Mouse (Mus musculus) liver, embryonic 14.5 days (tissue): Measurements from ENCODE around the gene Rerg. TPM values are rescaled to one million over a fixed set of nuclear protein-coding genes. Genes with fewer than 3 reads are reported as not detected.

Experiments
- ATAC-seq: fragments of 200-750 bp; cut with Nextera tagmentation; 2 replicates; pipeline ENCODE4 v1.8.0; 2017; ENCODE audit warnings: moderate number of reproducible peaks, mild to moderate bottlenecking, moderate library complexity; ENCODE audit not compliant: insufficient read depth
- DNase-seq, 3 experiments: peaks; one replicate each; pipeline ENCODE4 v3.0.0-alpha.2; 2012 to 2013; ENCODE audit warnings: low read depth in 3 of 3, low spot score in 3 of 3
- H3K27ac ChIP-seq: fragments of 300-500 bp; sonication (generic); 2 replicates; pipeline ENCODE4 v1.5.1; 2014; ENCODE audit warnings: moderate library complexity, mild to moderate bottlenecking, control low read depth, inconsistent platforms
- H3K27me3 ChIP-seq: fragments of 300-500 bp; sonication (generic); 2 replicates; pipeline ENCODE4 v1.6.1; 2014; ENCODE audit warnings: mild to moderate bottlenecking, low read length, moderate library complexity; ENCODE audit not compliant: control insufficient read depth, insufficient read depth
- H3K36me3 ChIP-seq: fragments of 300-500 bp; sonication (generic); replicated peaks from 2 replicates; pipeline ENCODE4 v1.6.1; 2014; ENCODE audit warnings: low read depth; ENCODE audit not compliant: control insufficient read depth, insufficient read depth
- H3K4me1 ChIP-seq, 2 experiments: fragments of 200-500 bp in 1 of 2; fragments of 300-500 bp in 1 of 2; sonication (generic) in 1 of 2; replicated peaks; 2 replicates each; pipeline ENCODE4 v1.6.1; 2012 to 2014; ENCODE audit warnings: antibody characterized with exemption in 1 of 2, inconsistent platforms in 1 of 2, low read length in 1 of 2; ENCODE audit not compliant: control insufficient read depth in 2 of 2, insufficient read depth in 2 of 2
- H3K4me2 ChIP-seq: fragments of 300-500 bp; sonication (generic); 2 replicates; pipeline ENCODE4 v1.6.1; 2014; ENCODE audit warnings: low read depth, mild to moderate bottlenecking, control low read depth, moderate library complexity
- H3K4me3 ChIP-seq, 2 experiments: fragments of 200-500 bp in 1 of 2; fragments of 300-500 bp in 1 of 2; sonication (generic) in 1 of 2; 2 replicates each; pipeline ENCODE4 v1.5.1; 2012 to 2014; ENCODE audit warnings: low read depth in 2 of 2, low read length in 2 of 2, mild to moderate bottlenecking in 2 of 2, control low read depth in 1 of 2, inconsistent platforms in 1 of 2, moderate library complexity in 1 of 2; ENCODE audit not compliant: insufficient read depth in 1 of 2
- H3K9ac ChIP-seq: fragments of 300-500 bp; sonication (generic); replicated peaks from 2 replicates; pipeline ENCODE4 v1.6.1; 2014; ENCODE audit warnings: mild to moderate bottlenecking, control low read depth, moderate library complexity
- H3K9me3 ChIP-seq: fragments of 300-500 bp; sonication (generic); 2 replicates; pipeline ENCODE4 v1.6.1; 2016; ENCODE audit warnings: low read length, mixed read lengths; ENCODE audit not compliant: control insufficient read depth
- CTCF ChIP-seq: IDR thresholded peaks from 2 replicates; pipeline ENCODE4 v1.5.1; 2016; ENCODE audit warnings: antibody characterized with exemption, low read depth, control low read depth
- EP300 ChIP-seq: IDR thresholded peaks from 2 replicates; pipeline ENCODE4 v1.6.1; 2016; ENCODE audit warnings: antibody characterized with exemption, low read depth
- whole genome bisulfite sequencing: fragments of 180-500 bp; shearing (Covaris S2); extraction: QIAGEN DNeasy Blood & Tissue Kit; methylation state at CpG from one replicate; pipeline ENCODE4 v1.1.7; 2014; ENCODE audit not compliant: insufficient replicate concordance; 5-methylcytosine and 5-hydroxymethylcytosine counted together
- polyA plus RNA-seq, 2 experiments: library from polyadenylated mRNA; depleted of rRNA in 1 of 2; stranded (reverse) in 1 of 2; unstranded in 1 of 2; fragments of >200 nt; fragmentation: Nextera tagmentation in 1 of 2; extraction: Ambion mirVana in 1 of 2; gene quantifications; 2 replicates each; pipeline versions ENCODE4 v1.2.1 to v1.2.3; 2012 to 2014

The Rerg gene
- polyA plus RNA-seq, 2 experiments: 1.2 to 1.9 TPM

DNA sequence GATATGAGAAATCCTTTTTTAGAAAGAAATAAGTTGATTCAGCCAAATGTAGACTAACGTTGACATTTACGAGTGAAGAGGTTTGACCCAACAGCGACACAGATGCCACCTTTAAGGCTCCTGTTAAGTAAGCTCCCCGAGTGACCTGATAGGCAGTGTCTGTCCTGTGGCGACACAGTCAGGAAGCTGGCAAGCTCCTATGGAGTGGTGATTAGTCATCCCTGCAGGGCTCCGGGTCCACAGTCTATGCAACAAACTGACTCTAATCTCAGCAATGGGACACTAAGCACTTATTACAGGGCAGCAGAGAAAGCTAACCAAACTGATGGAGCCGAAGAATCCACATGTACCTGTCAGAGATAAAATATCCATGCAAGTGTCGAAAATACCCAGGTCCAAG is 98.0 kb downstream of the Rerg start:
- ATAC-seq: no peak
- H3K27me3 ChIP-seq: no peaks in the 10 kb centered on the region
- H3K4me1 ChIP-seq: no peaks in the 10 kb centered on the region
- H3K9ac ChIP-seq: no peak overlapping the region
- no peak overlapping the region for H3K4me3 ChIP-seq
- no peaks in the 10 kb centered on the region for H3K9me3 ChIP-seq
- DNase-seq: no peak
- H3K36me3 ChIP-seq: no peaks in the 10 kb centered on the region
- TF ChIP-seq EP300: no peak
- H3K27ac ChIP-seq: no peak overlapping the region
- H3K4me2 ChIP-seq: no peak overlapping the region
- WGBS: 50% methylated on average over 8 of the region's 8 CpGs

DNA sequence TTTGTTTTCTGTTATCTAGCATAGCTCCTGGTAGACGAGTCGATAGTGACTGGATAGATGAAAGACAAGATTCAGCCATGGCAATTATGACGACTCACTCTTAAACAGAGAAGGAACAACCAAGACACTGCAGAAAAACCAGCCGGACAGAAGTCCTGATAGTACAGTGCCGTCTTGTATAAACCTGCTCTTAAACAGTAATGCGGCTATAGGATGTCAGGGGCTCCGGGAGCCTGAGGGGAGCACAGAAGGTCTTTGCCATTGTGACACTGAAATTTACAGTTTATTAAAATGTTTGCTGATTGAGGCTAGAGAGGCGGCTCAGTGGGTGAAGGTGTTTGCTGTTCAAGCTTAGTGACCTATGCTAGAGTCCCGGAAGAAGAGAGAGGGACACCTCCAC is 98.8 kb downstream of the Rerg start:
- Histone ChIP-seq H3K36me3 (no peaks in the 10 kb centered on the region), H3K27ac (no peak overlapping the region), H3K9ac (no peak overlapping the region), H3K9me3 (no peaks in the 10 kb centered on the region), H3K4me1 (no peaks in the 10 kb centered on the region), H3K4me2 (no peak overlapping the region), H3K27me3 (no peaks in the 10 kb centered on the region), H3K4me3 (no peak overlapping the region)
- DNase-seq (no peak), ATAC-seq (no peak)
- WGBS: 66% methylated on average over 9 of the region's 9 CpGs
- TF ChIP-seq EP300: no peak
- TF ChIP-seq CTCF: no peak

DNA sequence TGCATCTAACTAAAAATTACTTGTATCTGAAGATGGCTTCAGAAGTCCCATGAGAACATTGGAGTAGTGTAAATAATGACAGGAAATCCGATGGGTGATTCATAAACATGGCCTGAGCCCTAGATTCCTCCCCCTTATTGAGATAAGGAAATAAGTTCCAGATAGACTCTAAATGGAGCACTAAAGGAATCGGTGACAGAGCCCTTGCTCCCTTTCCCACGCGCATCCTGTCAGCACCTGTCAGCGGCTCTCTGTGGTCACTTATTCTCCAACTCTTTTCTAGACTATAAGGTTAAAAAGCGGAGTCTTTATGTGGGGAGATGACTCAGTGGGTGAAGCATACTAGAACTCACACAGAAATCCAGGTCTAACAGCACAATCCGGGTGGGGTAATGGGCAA is 104.8 kb downstream of the Rerg start:
- Histone ChIP-seq H3K36me3 (no peaks in the 10 kb centered on the region), H3K4me2 (no peak overlapping the region), H3K4me3 (no peak overlapping the region), H3K27me3 (no peaks in the 10 kb centered on the region), H3K9ac (no peak overlapping the region), H3K9me3 (no peaks in the 10 kb centered on the region), H3K27ac (no peak overlapping the region), H3K4me1 (no peaks in the 10 kb centered on the region)
- 64% methylated on average over 7 of the region's 7 CpGs for WGBS
- TF ChIP-seq EP300 (no peak), CTCF (no peak)
- ATAC-seq: no peak
- no peak for DNase-seq

DNA sequence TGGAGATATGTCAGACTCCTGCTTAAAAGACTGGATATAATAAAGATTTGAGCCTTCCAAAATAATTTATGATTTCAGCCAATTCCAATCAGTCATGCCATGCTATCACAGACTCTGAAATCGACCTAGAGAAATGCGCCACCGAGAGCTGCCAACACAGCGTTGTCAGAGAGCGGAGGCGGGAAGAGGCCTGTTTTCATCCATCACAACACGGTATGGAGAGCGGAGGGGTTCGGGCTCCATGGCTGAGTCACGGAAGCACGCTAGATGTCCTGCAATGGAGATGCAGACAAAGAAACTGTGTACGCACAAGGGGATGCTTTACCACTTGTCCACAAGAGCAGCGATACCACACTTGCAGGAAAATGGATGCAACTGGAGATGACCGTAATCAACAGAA is 105.5 kb downstream of the Rerg start:
- no peaks in the 10 kb centered on the region for H3K4me1 ChIP-seq
- no peak overlapping the region for H3K4me2 ChIP-seq
- DNase-seq: no peak
- no peaks in the 10 kb centered on the region for H3K9me3 ChIP-seq
- H3K27ac ChIP-seq: no peak overlapping the region
- H3K4me3 ChIP-seq: no peak overlapping the region
- no peaks in the 10 kb centered on the region for H3K36me3 ChIP-seq
- no peak for ATAC-seq
- TF ChIP-seq EP300 (no peak), CTCF (no peak)
- H3K9ac ChIP-seq: no peak overlapping the region
- 77% methylated on average over 14 of the region's 14 CpGs for WGBS
- H3K27me3 ChIP-seq: no peaks in the 10 kb centered on the region

DNA sequence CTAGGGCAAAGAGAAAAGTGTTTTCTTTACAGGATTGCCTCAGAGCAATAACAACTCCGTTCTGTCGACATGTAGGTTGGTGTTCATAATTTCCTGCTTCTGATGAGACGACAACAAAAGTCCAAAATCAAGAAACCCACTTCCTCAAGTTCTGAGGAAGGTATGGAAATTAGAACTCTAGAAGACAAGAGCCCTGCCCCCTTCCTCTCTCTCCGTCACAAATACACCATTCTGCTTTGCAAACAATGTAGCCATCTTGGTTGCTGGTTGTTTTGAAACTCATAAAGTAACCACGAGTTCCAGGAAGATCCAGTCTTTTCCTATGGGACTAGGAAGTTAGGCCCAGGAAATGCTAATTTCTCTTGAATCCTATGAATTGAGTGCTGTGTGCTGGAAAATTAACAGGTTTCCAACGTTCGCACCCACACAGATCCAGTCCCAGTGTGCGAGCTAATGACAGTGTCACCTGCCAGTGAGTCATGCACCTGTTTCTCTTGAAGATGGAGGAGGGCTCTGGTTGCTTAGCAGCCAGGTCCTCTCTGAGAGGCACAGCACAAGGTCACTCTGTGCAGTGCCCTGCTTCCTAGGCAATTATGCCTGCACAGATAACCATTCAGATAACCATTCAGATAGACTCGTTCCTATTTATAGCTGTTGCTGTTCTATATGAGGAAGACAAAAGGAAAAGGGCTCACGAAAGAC is 106.9 kb downstream of the Rerg start:
- H3K27ac ChIP-seq: no peak overlapping the region

More for the DNA sequence above, 106.9 kb downstream of the Rerg start:
- Histone ChIP-seq H3K27me3 (no peaks in the 10 kb centered on the region), H3K4me2 (no peak overlapping the region), H3K4me1 (no peaks in the 10 kb centered on the region), H3K36me3 (no peaks in the 10 kb centered on the region), H3K9me3 (no peaks in the 10 kb centered on the region), H3K9ac (no peak overlapping the region), H3K4me3 (no peak overlapping the region)
- TF ChIP-seq EP300 (no peak), CTCF (no peak)
- ATAC-seq: no peak
- 32% methylated on average over 10 of the region's 10 CpGs for WGBS
- DNase-seq: no peak
